Mouse (Mus musculus) kidney, embryonic 15.5 days (tissue): Measurements from ENCODE around the gene Arr3. TPM values are rescaled to one million over a fixed set of nuclear protein-coding genes. Genes with fewer than 3 reads are reported as not detected.

ENCODE experiments used
- ATAC-seq: fragments of 200-750 bp; cut with Nextera tagmentation; replicated peaks from 2 replicates; pipeline ENCODE4 v1.8.0; 2017; ENCODE audit warnings: moderate TSS enrichment; ENCODE audit not compliant: low FRiP score
- H3K27ac ChIP-seq: fragments of 300-500 bp; sonication (generic); 2 replicates; pipeline ENCODE4 v1.5.1; 2015; ENCODE audit warnings: mild to moderate bottlenecking, inconsistent platforms
- H3K27me3 ChIP-seq: fragments of 300-500 bp; sonication (generic); 2 replicates; pipeline ENCODE4 v1.6.1; 2015; ENCODE audit warnings: inconsistent platforms
- H3K36me3 ChIP-seq: fragments of 300-500 bp; sonication (generic); 2 replicates; pipeline ENCODE4 v1.6.1; 2015; ENCODE audit warnings: inconsistent platforms
- H3K4me1 ChIP-seq: fragments of 300-500 bp; sonication (generic); 2 replicates; pipeline ENCODE4 v1.6.1; 2015; ENCODE audit warnings: inconsistent platforms
- H3K4me2 ChIP-seq: fragments of 300-500 bp; sonication (generic); 2 replicates; pipeline ENCODE4 v1.6.1; 2015; ENCODE audit warnings: moderate library complexity, mild to moderate bottlenecking, inconsistent platforms
- H3K4me3 ChIP-seq: fragments of 300-500 bp; sonication (generic); replicated peaks from 2 replicates; pipeline ENCODE4 v1.5.1; 2015; ENCODE audit warnings: mild to moderate bottlenecking, inconsistent platforms
- H3K9ac ChIP-seq: fragments of 300-500 bp; sonication (generic); 2 replicates; pipeline ENCODE4 v1.6.1; 2015; ENCODE audit warnings: mild to moderate bottlenecking, inconsistent platforms
- H3K9me3 ChIP-seq: fragments of 300-500 bp; sonication (generic); replicated peaks from 2 replicates; pipeline ENCODE4 v1.6.1; 2016; ENCODE audit warnings: inconsistent platforms
- WGBS: fragments of 180-500 bp; shearing (Covaris S2); methylation state at CpG from one replicate; pipeline ENCODE4 v1.1.7; 2015; ENCODE audit warnings: mixed read lengths; 5-methylcytosine and 5-hydroxymethylcytosine counted together
- polyA plus RNA-seq: library from polyadenylated mRNA; unstranded; fragments of >200 nt; fragmentation: Nextera tagmentation; extraction: Ambion mirVana; gene quantifications from 2 replicates; pipeline ENCODE4 v1.2.1, GENCODE M21; 2015

Arr3 gene
- polyA plus RNA-seq, 1 experiment from 2014 or later: not detected

GRCm38 (mm10) chrX:100625802-100626793, 20.8 kb downstream of the Arr3 start, which contains the start of gene Pdzd11:
Gene Pdzd11 (minus strand): TSS chrX:100626568.
- 0 out of 2 replicates have a peak, but pooled peaks cover 6% of the 10 kb centered on the region for H3K27me3 ChIP-seq
- no peaks in the 10 kb centered on the region for H3K4me1 ChIP-seq
- peak within 1 kb of the TSS; percentile 69 for H3K9ac ChIP-seq
- WGBS: 17% methylated on average over 62 of the region's 62 CpGs
- peak within 1 kb of the TSS; percentile 86 for H3K27ac ChIP-seq
- no peaks in the 10 kb centered on the region for H3K9me3 ChIP-seq
- peak within 1 kb of the TSS; percentile 65 for H3K4me3 ChIP-seq
- H3K36me3 ChIP-seq: peaks cover 17% of the 10 kb centered on the region
- peak; percentile 99 for ATAC-seq
- H3K4me2 ChIP-seq: peak within 1 kb of the TSS; percentile 67

- 87% methylated on average over 2 of the region's 2 CpGs for WGBS
- no peak overlapping the region for H3K4me3 ChIP-seq
Observed at GRCm38 (mm10) chrX:100629076-100629475, 23.8 kb downstream of the Arr3 start.

DNA sequence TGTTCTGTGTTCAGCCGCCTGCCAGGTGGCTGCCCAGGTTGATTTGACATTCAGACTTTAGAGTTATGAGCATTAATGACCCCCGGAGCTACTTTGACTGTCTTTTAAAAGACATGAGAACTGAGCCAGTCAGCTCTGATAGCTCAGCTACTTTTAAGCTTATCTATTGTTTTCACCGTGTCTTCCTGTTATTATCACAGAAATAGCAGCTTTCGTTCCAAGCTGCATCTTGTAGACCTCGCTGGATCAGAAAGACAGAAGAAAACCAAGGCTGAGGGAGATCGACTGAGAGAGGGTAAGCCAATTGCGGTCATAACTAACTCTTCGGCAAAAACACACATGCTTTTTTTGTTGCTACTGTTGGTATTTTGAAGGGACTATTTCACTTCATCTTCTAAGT, 33.2 kb downstream of the Arr3 start:
- H3K27ac ChIP-seq: no peak overlapping the region
- H3K4me2 ChIP-seq: no peak overlapping the region
- H3K4me3 ChIP-seq: no peak overlapping the region
- no peak overlapping the region for H3K9ac ChIP-seq
- peaks cover 7% of the 10 kb centered on the region; the same call in 1 of the 2 replicates for H3K27me3 ChIP-seq
- no peaks in the 10 kb centered on the region for H3K9me3 ChIP-seq
- 89% methylated on average over 8 of the region's 8 CpGs for WGBS
- no peak for ATAC-seq
- peaks cover 64% of the 10 kb centered on the region for H3K36me3 ChIP-seq
- H3K4me1 ChIP-seq: no peaks in the 10 kb centered on the region

More at GRCm38 (mm10) chrX:100629076-100629475, 23.8 kb downstream of the Arr3 start:
- Histone ChIP-seq H3K9me3 (no peaks in the 10 kb centered on the region), H3K4me1 (no peaks in the 10 kb centered on the region), H3K9ac (no peak overlapping the region), H3K27me3 (peaks cover 6% of the 10 kb centered on the region; the same call in 1 of the 2 replicates), H3K27ac (no peak overlapping the region), H3K36me3 (peaks cover 4% of the 10 kb centered on the region; the same call in 1 of the 2 replicates), H3K4me2 (no peak overlapping the region)
- ATAC-seq: no peak

DNA sequence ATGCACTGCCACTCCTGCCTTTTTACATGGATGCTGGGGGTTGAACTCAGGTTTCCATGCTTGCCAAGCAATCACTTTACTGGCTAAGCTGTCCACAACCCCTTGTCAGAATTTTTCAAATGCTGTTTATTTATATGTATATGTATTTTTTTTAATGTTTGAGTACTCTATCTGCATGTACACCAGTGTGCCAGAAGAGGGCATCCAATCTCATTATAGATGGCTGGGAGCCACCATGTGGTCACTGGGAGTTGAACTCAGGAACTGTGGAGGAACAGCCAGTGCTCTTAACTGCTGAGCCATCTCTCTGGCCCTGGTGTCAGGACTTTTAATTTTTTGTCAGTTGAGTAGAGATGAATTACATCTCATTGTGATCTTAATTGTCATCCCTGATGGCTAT, 47.6 kb downstream of the Arr3 start:
- no peaks in the 10 kb centered on the region for H3K4me1 ChIP-seq
- H3K9ac ChIP-seq: no peak overlapping the region
- no peak overlapping the region for H3K27ac ChIP-seq
- H3K9me3 ChIP-seq: no peaks in the 10 kb centered on the region
- no peak overlapping the region for H3K4me3 ChIP-seq
- H3K4me2 ChIP-seq: no peak overlapping the region
- peaks cover 10% of the 10 kb centered on the region; the same call in 1 of the 2 replicates for H3K36me3 ChIP-seq
- H3K27me3 ChIP-seq: peaks cover 13% of the 10 kb centered on the region; the same call in 1 of the 2 replicates
- ATAC-seq: no peak

DNA sequence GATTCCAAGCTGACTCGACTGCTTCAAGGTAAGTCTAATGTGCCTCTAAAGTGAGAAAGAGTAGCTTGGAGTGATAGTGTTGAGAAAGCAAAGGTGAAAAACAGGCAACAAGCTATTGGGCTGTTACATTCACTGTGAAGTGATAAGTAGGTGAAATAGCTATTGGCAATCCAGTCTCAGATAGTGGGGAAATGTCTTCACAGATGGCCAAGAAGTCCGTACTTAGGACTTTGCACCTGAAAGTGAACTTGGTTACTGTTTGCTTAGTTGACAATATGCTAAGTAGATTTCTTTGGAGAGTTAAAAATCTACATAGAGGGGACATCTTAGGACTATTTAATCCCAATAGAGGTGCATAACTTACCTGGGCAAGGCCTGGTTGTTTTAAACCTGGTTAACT, 59.5 kb downstream of the Arr3 start:
- Histone ChIP-seq H3K4me3 (no peak overlapping the region), H3K27ac (no peak overlapping the region), H3K4me2 (no peak overlapping the region), H3K9ac (no peak overlapping the region), H3K4me1 (no peaks in the 10 kb centered on the region), H3K9me3 (no peaks in the 10 kb centered on the region), H3K36me3 (peaks cover 17% of the 10 kb centered on the region; the same call in 1 of the 2 replicates), H3K27me3 (peaks cover 12% of the 10 kb centered on the region; the same call in 1 of the 2 replicates)
- ATAC-seq: no peak
- 91% methylated on average over 2 of the region's 2 CpGs for whole genome bisulfite sequencing

Other genes starting within 250 kb of the Arr3 start
- 0.19 TPM in 1 of 2 replicates, not detected in the other for gene Otud6a, start 176.5 kb upstream of the Arr3 start, polyA plus RNA-seq
- gene Awat2, start 162.8 kb upstream of the Arr3 start, polyA plus RNA-seq: 0.47 and 0.69 TPM in 2 replicates
- gene Igbp1, start 111.2 kb upstream of the Arr3 start, polyA plus RNA-seq: 39.9 and 40.6 TPM in 2 replicates
- gene Dgat2l6, start 80.7 kb upstream of the Arr3 start, polyA plus RNA-seq: not detected in 2 replicates
- gene Awat1, start 33.2 kb upstream of the Arr3 start, polyA plus RNA-seq: not detected in 2 replicates
- not detected in 2 replicates for gene P2ry4, start 10.6 kb upstream of the Arr3 start, polyA plus RNA-seq
- 30.3 and 31.2 TPM in 2 replicates for gene Kif4, start 20.2 kb downstream of the Arr3 start, polyA plus RNA-seq
- gene Pdzd11, start 21.1 kb downstream of the Arr3 start, polyA plus RNA-seq: 101 TPM in 2 replicates
- gene Gdpd2, start 124.4 kb downstream of the Arr3 start, polyA plus RNA-seq: 2.1 and 3.3 TPM in 2 replicates
- gene Dlg3, start 162.2 kb downstream of the Arr3 start, polyA plus RNA-seq: 4.6 and 5.0 TPM in 2 replicates